Mouse (Mus musculus) G1E (cell line): ENCODE measurements around the gene Gpr68.

Source experiments
- CTCF ChIP-seq: IDR thresholded peaks from 2 replicates; pipeline ENCODE4 v1.5.1; 2012; ENCODE audit warnings: low read depth, low read length, inconsistent platforms, mixed read lengths
- GATA1 ChIP-seq: IDR thresholded peaks from 2 replicates; pipeline ENCODE4 v1.6.1; 2012; ENCODE audit warnings: borderline replicate concordance, low read length, inconsistent platforms, mixed read lengths
- GATA2 ChIP-seq: IDR thresholded peaks from 2 replicates; pipeline ENCODE4 v1.6.1; 2012; ENCODE audit warnings: low read depth, low read length, inconsistent platforms, borderline replicate concordance
- POLR2AphosphoS5 ChIP-seq: IDR thresholded peaks from 2 replicates; pipeline ENCODE4 v1.6.1; 2012; ENCODE audit warnings: low read depth, low read length, inconsistent platforms; ENCODE audit not compliant: insufficient replicate concordance
- TAL1 ChIP-seq: conservative IDR thresholded peaks from 2 replicates; pipeline ENCODE4 v1.6.1; 2012; ENCODE audit warnings: low read depth, low read length, inconsistent platforms, mixed read lengths

- TF ChIP-seq GATA2 (no peak), CTCF (no peak), POLR2AphosphoS5 (no peak), GATA1 (no peak), TAL1 (no peak)
Observed at GRCm38 (mm10) chr12:100896661-100897060, 11.3 kb downstream of the Gpr68 start.
